Mouse (Mus musculus) limb, embryonic 15.5 days (tissue): Measurements from ENCODE around the gene Uggt2. TPM values are rescaled to one million over a fixed set of nuclear protein-coding genes. Genes with fewer than 3 reads are reported as not detected.

ENCODE experiments used
- ATAC-seq: fragments of 200-750 bp; cut with Nextera tagmentation; 2 replicates; pipeline ENCODE4 v1.8.0; 2017; ENCODE audit warnings: low read depth, moderate TSS enrichment; ENCODE audit not compliant: insufficient number of reproducible peaks, low FRiP score, low TSS enrichment
- H3K27ac ChIP-seq: fragments of 300-500 bp; sonication (generic); 2 replicates; pipeline ENCODE4 v1.5.1; 2015; ENCODE audit warnings: moderate library complexity, mild to moderate bottlenecking, inconsistent platforms
- H3K27me3 ChIP-seq: fragments of 300-500 bp; sonication (generic); 2 replicates; pipeline ENCODE4 v1.6.1; 2015; ENCODE audit warnings: inconsistent platforms
- H3K36me3 ChIP-seq: fragments of 300-500 bp; sonication (generic); 2 replicates; pipeline ENCODE4 v1.6.1; 2015; ENCODE audit warnings: inconsistent platforms
- H3K4me1 ChIP-seq: fragments of 300-500 bp; sonication (generic); 2 replicates; pipeline ENCODE4 v1.6.1; 2015; ENCODE audit warnings: inconsistent platforms
- H3K4me2 ChIP-seq: fragments of 300-500 bp; sonication (generic); 2 replicates; pipeline ENCODE4 v1.6.1; 2015; ENCODE audit warnings: mild to moderate bottlenecking, inconsistent platforms
- H3K4me3 ChIP-seq: fragments of 300-500 bp; sonication (generic); 2 replicates; pipeline ENCODE4 v1.5.1; 2015; ENCODE audit warnings: mild to moderate bottlenecking, inconsistent platforms
- H3K9ac ChIP-seq: fragments of 300-500 bp; sonication (generic); 2 replicates; pipeline ENCODE4 v1.6.1; 2015; ENCODE audit warnings: inconsistent platforms
- H3K9me3 ChIP-seq: fragments of 300-500 bp; sonication (generic); 2 replicates; pipeline ENCODE4 v1.6.1; 2016; ENCODE audit warnings: inconsistent platforms
- WGBS: fragments of 180-500 bp; shearing (Covaris S2); methylation state at CpG from one replicate; pipeline ENCODE4 v1.1.7; 2015; 5-methylcytosine and 5-hydroxymethylcytosine counted together
- polyA plus RNA-seq: library from polyadenylated mRNA; unstranded; fragments of >200 nt; fragmentation: Nextera tagmentation; extraction: Ambion mirVana; gene quantifications from 2 replicates; pipeline ENCODE4 v1.2.1, GENCODE M21; 2015

The Uggt2 gene
- polyA plus RNA-seq, 1 experiment from 2014 or later, result 10.9 TPM

- Histone ChIP-seq H3K36me3 (no peaks in the 10 kb centered on the region), H3K27me3 (no peaks in the 10 kb centered on the region), H3K27ac (peak within 1 kb of the TSS; percentile 95), H3K4me1 (peaks cover 24% of the 10 kb centered on the region), H3K9me3 (no peaks in the 10 kb centered on the region), H3K9ac (peak within 1 kb of the TSS; percentile 99), H3K4me2 (peak within 1 kb of the TSS; percentile 60), H3K4me3 (peak within 1 kb of the TSS; percentile 100)
- ATAC-seq, result peak; percentile 100
- under 1% methylated on average over 122 of the region's 124 CpGs for WGBS
These were observed 161.4 kb downstream of the Uggt2 start, which contains the start of gene Dnajc3 for GRCm38 (mm10) chr14:118937533-118938492. Gene Dnajc3, plus strand, starts transcription at chr14:118937976.

- WGBS, result 33% methylated on average over 4 of the region's 4 CpGs
- ATAC-seq, result no peak
- H3K27me3 ChIP-seq, result no peaks in the 10 kb centered on the region
- H3K9me3 ChIP-seq, result no peaks in the 10 kb centered on the region
- H3K4me2 ChIP-seq, result peak overlapping the region; percentile 60
- no peaks in the 10 kb centered on the region for H3K36me3 ChIP-seq
- peak overlapping the region; percentile 100 for H3K4me3 ChIP-seq
- peak overlapping the region; percentile 41 for H3K9ac ChIP-seq
- peak overlapping the region; percentile 78 for H3K27ac ChIP-seq
- H3K4me1 ChIP-seq, result peaks cover 22% of the 10 kb centered on the region
These were observed 162.3 kb downstream of the Uggt2 start for GRCm38 (mm10) chr14:118936952-118937351.

- Histone ChIP-seq H3K27me3 (no peaks in the 10 kb centered on the region), H3K36me3 (no peaks in the 10 kb centered on the region), H3K27ac (no peak overlapping the region), H3K4me2 (no peak overlapping the region), H3K9me3 (no peaks in the 10 kb centered on the region), H3K9ac (no peak overlapping the region), H3K4me3 (no peak overlapping the region), H3K4me1 (peaks cover 19% of the 10 kb centered on the region)
- no peak for ATAC-seq
- 54% methylated on average over 3 of the region's 3 CpGs for WGBS
These were observed 163.0 kb downstream of the Uggt2 start for GRCm38 (mm10) chr14:118936236-118936635.

Other genes starting within 250 kb of the Uggt2 start
- 13.2 and 19.1 TPM in 2 replicates for gene Dzip1, start 174.0 kb downstream of the Uggt2 start, polyA plus RNA-seq
- 44.1 and 47.7 TPM in 2 replicates for gene Dnajc3, start 161.5 kb downstream of the Uggt2 start, polyA plus RNA-seq
- 0.24 and 0.26 TPM in 2 replicates for gene Hs6st3, start 38.9 kb upstream of the Uggt2 start, polyA plus RNA-seq